Mouse (Mus musculus): ENCODE measurements around the gene Paox. TPM values are rescaled to one million over a fixed set of nuclear protein-coding genes. Genes with fewer than 3 reads are reported as not detected.

Gene Paox
- 9.7 and 19.8 TPM in 2 replicates for polyA plus RNA-seq (2015; fragmentation: Nextera tagmentation; extraction: Ambion mirVana)

GRCm38 (mm10) chr7:140115583-140116328 is at the start of gene Paox:
Paox (plus strand) TSS chr7:140115799.

DNA sequence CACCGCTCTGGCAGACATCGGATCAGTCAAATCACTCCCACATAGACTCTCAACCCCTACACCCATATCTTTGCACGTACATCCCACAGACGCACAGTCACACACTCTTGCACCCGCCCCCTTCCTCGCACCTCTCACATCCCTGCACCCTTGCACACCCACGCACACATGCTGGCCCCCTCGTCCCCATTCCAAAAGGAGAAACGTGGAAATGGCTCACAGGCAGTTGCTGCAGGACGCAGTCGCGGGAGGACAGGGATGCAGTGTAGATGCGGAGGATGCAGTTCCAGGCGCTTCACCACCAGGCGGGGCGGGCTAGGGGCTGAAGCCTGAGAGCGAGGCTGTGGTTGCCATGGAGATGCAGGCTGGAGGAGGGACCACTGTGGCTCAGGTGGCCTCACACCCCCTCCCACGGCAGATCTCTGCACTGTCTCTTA is 33.3 kb upstream of the Paox start, which contains the start of gene Caly:
Caly (minus strand) TSS at position 307 of the 437 bp plus-strand sequence.

GRCm38 (mm10) chr7:140092924-140093528 is 22.6 kb upstream of the Paox start, which contains the start of gene Prap1:
Prap1 (plus strand) TSS chr7:140093395.

DNA sequence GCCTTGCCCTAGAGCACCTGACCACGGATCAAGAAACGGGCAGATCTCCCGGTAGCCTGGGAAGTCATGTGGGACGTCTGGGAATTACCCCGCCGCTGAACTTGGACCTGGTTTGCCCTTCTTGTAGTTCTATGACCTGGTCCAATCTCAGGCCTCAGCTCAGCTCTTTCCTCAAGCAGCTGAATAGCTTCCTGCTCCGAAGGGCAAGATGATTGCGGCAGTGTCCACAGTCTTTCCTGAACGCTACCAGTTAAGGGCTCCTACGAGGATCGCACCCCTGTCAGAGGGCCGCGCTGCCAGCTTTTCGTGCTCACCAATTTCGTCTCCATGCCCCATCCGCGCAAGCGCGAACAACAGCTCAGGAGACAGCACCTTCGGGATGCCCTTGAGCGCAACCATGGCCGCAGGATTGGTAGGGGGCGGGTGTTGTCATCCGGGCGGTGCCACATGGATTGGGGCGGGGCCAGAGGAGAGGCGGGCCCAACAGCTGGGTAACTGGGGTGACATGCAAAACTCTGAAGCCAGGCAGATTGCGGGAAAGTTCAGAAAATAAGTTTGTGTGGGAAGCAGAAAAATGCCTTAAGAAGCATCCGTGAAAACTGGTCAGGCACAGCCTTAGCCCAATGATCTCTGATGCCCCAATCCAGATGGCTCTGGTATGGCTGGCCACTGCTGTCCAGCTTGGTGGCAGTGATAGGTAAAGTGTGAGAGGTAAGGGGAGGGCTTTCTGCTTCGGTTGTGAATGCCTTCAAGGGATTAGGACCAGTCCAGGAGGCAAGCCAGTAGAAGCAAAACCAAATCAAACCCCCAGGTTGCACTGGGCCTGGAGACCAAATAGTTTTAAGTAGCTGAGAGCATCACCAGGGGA is 13.4 kb upstream of the Paox start, which contains the start of gene Fuom:
Fuom (minus strand) TSS at position 449 of the 868 bp plus-strand sequence.

DNA sequence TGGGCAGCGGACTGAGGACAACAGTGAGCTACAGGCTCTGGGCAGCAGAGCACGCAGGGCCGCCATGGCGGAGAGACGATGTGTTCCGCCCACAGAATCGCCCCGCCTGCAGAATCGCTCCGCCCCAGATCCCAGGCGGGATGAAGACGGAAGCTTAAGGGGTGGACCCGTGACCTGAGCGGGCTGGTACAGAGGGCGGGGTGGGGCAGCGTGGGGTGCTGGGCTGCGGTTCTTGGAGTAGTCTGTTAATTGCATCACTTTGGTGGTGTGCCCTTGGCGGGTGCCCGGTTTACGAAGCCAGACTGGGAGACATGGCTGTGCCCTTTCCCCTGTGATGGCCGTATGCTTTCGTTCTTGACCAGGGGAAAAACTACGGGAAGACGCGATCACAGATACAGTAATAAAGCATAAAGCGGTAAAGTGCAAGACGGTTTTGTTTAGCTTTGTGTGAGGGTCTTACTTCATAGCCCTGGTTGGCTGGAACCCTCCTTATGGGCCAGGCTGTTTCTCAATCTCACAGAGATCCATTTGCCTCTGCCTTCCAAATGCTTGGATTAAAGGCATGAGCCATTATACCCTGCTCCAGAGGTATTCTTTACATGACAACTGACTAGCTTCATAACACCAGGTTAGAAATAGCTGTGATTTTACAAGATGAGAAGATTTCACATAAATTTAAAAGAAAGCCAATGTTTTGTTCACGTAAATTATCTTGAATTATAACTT is 893 bp downstream of the Paox start, which contains the start of gene Echs1:
Echs1 (minus strand) TSS at position 148 of the 726 bp plus-strand sequence.

GRCm38 (mm10) chr7:140137135-140138020 is 21.8 kb downstream of the Paox start, which contains the start of gene Mtg1:
Mtg1 (plus strand) TSS chr7:140137564.

DNA sequence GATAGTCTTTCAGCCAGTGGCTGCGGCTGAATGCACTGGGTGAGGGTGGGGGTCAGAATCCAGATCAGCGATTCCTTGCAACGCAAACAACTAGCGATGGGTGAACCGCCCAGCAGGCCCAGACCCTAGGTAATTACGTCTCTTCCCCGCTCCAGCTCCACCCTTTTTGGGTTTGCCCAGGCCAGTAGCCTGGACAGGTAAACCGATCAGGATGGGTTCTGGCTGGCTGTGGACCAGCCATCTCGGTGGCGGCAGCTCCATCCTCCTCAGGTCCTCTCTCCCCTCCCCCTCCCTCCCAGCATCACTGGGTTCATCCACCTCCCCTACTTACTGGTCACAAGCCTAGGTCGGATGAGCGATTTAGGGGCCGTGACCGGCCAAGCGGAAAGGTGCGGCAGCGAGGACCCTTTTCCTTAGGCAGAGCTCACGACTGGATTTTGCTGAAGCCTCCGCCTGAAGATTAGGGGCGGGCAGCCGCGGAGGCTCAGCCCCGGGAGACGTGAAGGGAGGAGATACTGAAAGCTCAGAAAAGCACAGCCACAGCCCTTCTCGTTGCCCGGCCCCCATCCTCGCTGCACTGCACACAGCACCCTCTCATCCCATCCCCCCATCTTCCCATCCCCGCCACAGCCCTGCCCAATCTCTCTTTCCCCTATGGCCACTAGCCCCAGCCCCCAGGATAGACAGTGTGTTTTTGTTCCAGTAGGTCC is 38.8 kb downstream of the Paox start, which contains the start of gene Sprn:
Sprn (minus strand) TSS at position 660 of the 710 bp plus-strand sequence.

DNA sequence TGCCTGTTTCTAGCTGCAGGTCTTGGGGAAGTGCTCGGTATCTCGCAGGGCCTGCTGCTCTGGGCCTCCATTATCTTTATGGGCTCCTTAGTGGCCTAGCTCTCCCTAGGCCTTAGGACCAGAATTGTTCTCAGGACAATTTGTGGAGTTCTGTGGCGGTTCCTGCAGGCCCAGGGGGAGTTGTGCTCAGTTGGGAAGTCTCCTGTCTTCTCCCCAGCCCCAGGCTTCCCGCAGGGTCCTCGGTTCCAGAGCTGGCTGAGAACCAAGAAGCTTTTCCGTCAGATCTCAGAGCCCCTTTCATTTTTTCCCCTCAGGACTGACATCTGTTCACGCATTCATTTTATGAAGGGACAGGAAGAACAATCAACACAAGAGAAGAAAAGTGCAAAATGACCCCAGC is 49.1 kb downstream of the Paox start, which contains the start of gene Olfr522:
Olfr522 (minus strand) TSS at position 101 of the 400 bp plus-strand sequence.

GRCm38 (mm10) chr7:140172936-140173335 is 57.3 kb downstream of the Paox start, which contains the start of gene Olfr523:
Olfr523 (plus strand) TSS chr7:140173217.

Other genes starting within 250 kb of the Paox start
- 0.06 and 0.22 TPM in 2 replicates for gene Kndc1, start 221.1 kb upstream of the Paox start, polyA plus RNA-seq (2015; fragmentation: Nextera tagmentation; extraction: Ambion mirVana)
- gene Utf1, start 172.0 kb upstream of the Paox start, polyA plus RNA-seq (2015; fragmentation: Nextera tagmentation; extraction: Ambion mirVana): not detected in 2 replicates
- 0.22 and 0.37 TPM in 2 replicates for gene 6430531B16Rik, start 137.0 kb upstream of the Paox start, polyA plus RNA-seq (2015; fragmentation: Nextera tagmentation; extraction: Ambion mirVana)
- gene Adam8, start 123.2 kb upstream of the Paox start, polyA plus RNA-seq (2015; fragmentation: Nextera tagmentation; extraction: Ambion mirVana): 0.78 and 0.90 TPM in 2 replicates
- 18.3 and 21.9 TPM in 2 replicates for gene Zfp511, start 79.4 kb upstream of the Paox start, polyA plus RNA-seq (2015; fragmentation: Nextera tagmentation; extraction: Ambion mirVana)
- gene Tubgcp2, start 79.1 kb upstream of the Paox start, polyA plus RNA-seq (2015; fragmentation: Nextera tagmentation; extraction: Ambion mirVana): 23.6 and 25.0 TPM in 2 replicates
- gene Msx3, start 66.7 kb upstream of the Paox start, polyA plus RNA-seq (2015; fragmentation: Nextera tagmentation; extraction: Ambion mirVana): not detected in 2 replicates
- 0.28 and 0.45 TPM in 2 replicates for gene Caly, start 33.3 kb upstream of the Paox start, polyA plus RNA-seq (2015; fragmentation: Nextera tagmentation; extraction: Ambion mirVana)
- gene Prap1, start 22.4 kb upstream of the Paox start, polyA plus RNA-seq (2015; fragmentation: Nextera tagmentation; extraction: Ambion mirVana): not detected in 2 replicates
- gene Fuom, start 13.4 kb upstream of the Paox start, polyA plus RNA-seq (2015; fragmentation: Nextera tagmentation; extraction: Ambion mirVana): 42.2 and 47.7 TPM in 2 replicates
- 133 and 185 TPM in 2 replicates for gene Echs1, start 677 bp downstream of the Paox start, polyA plus RNA-seq (2015; fragmentation: Nextera tagmentation; extraction: Ambion mirVana)
- gene Mtg1, start 21.8 kb downstream of the Paox start, polyA plus RNA-seq (2015; fragmentation: Nextera tagmentation; extraction: Ambion mirVana): 22.8 and 26.4 TPM in 2 replicates
- 0.12 and 0.38 TPM in 2 replicates for gene Sprn, start 39.1 kb downstream of the Paox start, polyA plus RNA-seq (2015; fragmentation: Nextera tagmentation; extraction: Ambion mirVana)
- gene Olfr522, start 49.0 kb downstream of the Paox start, polyA plus RNA-seq (2015; fragmentation: Nextera tagmentation; extraction: Ambion mirVana): not detected in 2 replicates
- gene Olfr523, start 57.4 kb downstream of the Paox start, polyA plus RNA-seq (2015; fragmentation: Nextera tagmentation; extraction: Ambion mirVana): not detected in 2 replicates
- gene Olfr524, start 90.2 kb downstream of the Paox start, polyA plus RNA-seq (2015; fragmentation: Nextera tagmentation; extraction: Ambion mirVana): not detected in 2 replicates
- not detected in 2 replicates for gene Cd163l1, start 102.5 kb downstream of the Paox start, polyA plus RNA-seq (2015; fragmentation: Nextera tagmentation; extraction: Ambion mirVana)
- gene 5830411N06Rik, start 131.5 kb downstream of the Paox start, polyA plus RNA-seq (2015; fragmentation: Nextera tagmentation; extraction: Ambion mirVana): not detected in 2 replicates
- gene Olfr525, start 205.1 kb downstream of the Paox start, polyA plus RNA-seq (2015; fragmentation: Nextera tagmentation; extraction: Ambion mirVana): not detected in 2 replicates
- gene Olfr527, start 218.2 kb downstream of the Paox start, polyA plus RNA-seq (2015; fragmentation: Nextera tagmentation; extraction: Ambion mirVana): not detected in 2 replicates
- gene Olfr60, start 245.9 kb downstream of the Paox start, polyA plus RNA-seq (2015; fragmentation: Nextera tagmentation; extraction: Ambion mirVana): not detected in 2 replicates

Data from skeletal muscle tissue, postnatal 0 days (tissue).